Mouse (Mus musculus) limb, embryonic 13.5 days (tissue): ENCODE measurements at regions not wholly inside any gene's neighbourhood (a gene's known extent, or its start where the extent isn't known, plus 50 kb on each side); places are given as distances from the start of the nearest gene placed in this dataset.

ENCODE experiments used
- ATAC-seq: fragments of 200-750 bp; cut with Nextera tagmentation; 2 replicates; pipeline ENCODE4 v1.8.0; 2017; ENCODE audit warnings: low read depth, moderate number of reproducible peaks, moderate TSS enrichment; ENCODE audit not compliant: low FRiP score
- H3K27ac ChIP-seq: fragments of 300-500 bp; sonication (generic); 2 replicates; pipeline ENCODE4 v1.5.1; 2015; ENCODE audit warnings: inconsistent platforms, mild to moderate bottlenecking, moderate library complexity
- H3K27me3 ChIP-seq: fragments of 300-500 bp; sonication (generic); 2 replicates; pipeline ENCODE4 v1.6.1; 2015; ENCODE audit warnings: mild to moderate bottlenecking, inconsistent platforms
- H3K36me3 ChIP-seq: fragments of 300-500 bp; sonication (generic); 2 replicates; pipeline ENCODE4 v1.6.1; 2015; ENCODE audit warnings: inconsistent platforms, mild to moderate bottlenecking, moderate library complexity
- H3K4me1 ChIP-seq: fragments of 300-500 bp; sonication (generic); 2 replicates; pipeline ENCODE4 v1.6.1; 2015; ENCODE audit warnings: inconsistent platforms
- H3K4me2 ChIP-seq: fragments of 300-500 bp; sonication (generic); replicated peaks from 2 replicates; pipeline ENCODE4 v1.6.1; 2015; ENCODE audit warnings: inconsistent platforms, mild to moderate bottlenecking, moderate library complexity
- H3K4me3 ChIP-seq: fragments of 300-500 bp; sonication (generic); 2 replicates; pipeline ENCODE4 v1.5.1; 2015; ENCODE audit warnings: moderate library complexity, mild to moderate bottlenecking, inconsistent platforms
- H3K9ac ChIP-seq: fragments of 300-500 bp; sonication (generic); 2 replicates; pipeline ENCODE4 v1.6.1; 2015; ENCODE audit warnings: mild to moderate bottlenecking, inconsistent platforms
- H3K9me3 ChIP-seq: fragments of 300-500 bp; sonication (generic); 2 replicates; pipeline ENCODE4 v1.6.1; 2016; ENCODE audit warnings: inconsistent platforms
- WGBS: fragments of 180-500 bp; shearing (Covaris S2); methylation state at CpG from one replicate; pipeline ENCODE4 v1.1.7; 2015; 5-methylcytosine and 5-hydroxymethylcytosine counted together

GRCm38 (mm10) chr17:68096982-68097381 lies 93.1 kb upstream of the Arhgap28 start:
- Histone ChIP-seq H3K4me1 (no peaks in the 10 kb centered on the region), H3K4me2 (no peak overlapping the region), H3K27me3 (no peaks in the 10 kb centered on the region), H3K36me3 (no peaks in the 10 kb centered on the region), H3K4me3 (no peak overlapping the region), H3K27ac (no peak overlapping the region), H3K9ac (no peak overlapping the region), H3K9me3 (no peaks in the 10 kb centered on the region)
- ATAC-seq: no peak
- 57% methylated on average over 2 of the region's 2 CpGs for WGBS

- no peaks in the 10 kb centered on the region for H3K4me1 ChIP-seq
- H3K36me3 ChIP-seq: no peaks in the 10 kb centered on the region
- no peak for ATAC-seq
- WGBS: 81% methylated on average over 6 of the region's 6 CpGs
- no peak overlapping the region for H3K4me3 ChIP-seq
- H3K9ac ChIP-seq: no peak overlapping the region
- H3K9me3 ChIP-seq: no peaks in the 10 kb centered on the region
- H3K27ac ChIP-seq: no peak overlapping the region
- H3K27me3 ChIP-seq: no peaks in the 10 kb centered on the region
- H3K4me2 ChIP-seq: no peak overlapping the region
These were observed 93.5 kb upstream of the Arhgap28 start for GRCm38 (mm10) chr17:68097436-68097835.

GRCm38 (mm10) chr17:68100093-68100492 lies 96.2 kb upstream of the Arhgap28 start:
- Histone ChIP-seq H3K27ac (no peak overlapping the region), H3K9me3 (no peaks in the 10 kb centered on the region), H3K4me3 (no peak overlapping the region), H3K27me3 (no peaks in the 10 kb centered on the region), H3K4me2 (no peak overlapping the region), H3K9ac (no peak overlapping the region), H3K4me1 (no peaks in the 10 kb centered on the region), H3K36me3 (no peaks in the 10 kb centered on the region)
- 62% methylated on average over 2 of the region's 2 CpGs for WGBS
- no peak for ATAC-seq

GRCm38 (mm10) chr17:68103346-68103745 lies 99.4 kb upstream of the Arhgap28 start:
- Histone ChIP-seq H3K27ac (no peak overlapping the region), H3K9me3 (no peaks in the 10 kb centered on the region), H3K9ac (no peak overlapping the region), H3K4me3 (no peak overlapping the region), H3K27me3 (no peaks in the 10 kb centered on the region), H3K36me3 (no peaks in the 10 kb centered on the region), H3K4me2 (no peak overlapping the region), H3K4me1 (no peaks in the 10 kb centered on the region)
- ATAC-seq: no peak
- 82% methylated on average over 6 of the region's 6 CpGs for WGBS

GRCm38 (mm10) chr17:68106366-68106765 lies 102.4 kb upstream of the Arhgap28 start:
- Histone ChIP-seq H3K36me3 (no peaks in the 10 kb centered on the region), H3K27me3 (no peaks in the 10 kb centered on the region), H3K4me1 (no peaks in the 10 kb centered on the region), H3K4me3 (no peak overlapping the region), H3K4me2 (no peak overlapping the region), H3K9ac (no peak overlapping the region), H3K9me3 (no peaks in the 10 kb centered on the region), H3K27ac (no peak overlapping the region)
- ATAC-seq: no peak
- WGBS: 80% methylated on average over 8 of the region's 8 CpGs

- Histone ChIP-seq H3K9ac (no peak overlapping the region), H3K9me3 (no peaks in the 10 kb centered on the region), H3K4me2 (no peak overlapping the region), H3K4me1 (peaks cover 12% of the 10 kb centered on the region), H3K4me3 (no peak overlapping the region), H3K27me3 (no peaks in the 10 kb centered on the region), H3K27ac (no peak overlapping the region), H3K36me3 (no peaks in the 10 kb centered on the region)
- 59% methylated on average over 5 of the region's 5 CpGs for WGBS
- ATAC-seq: peak; percentile 33; the same call in 1 of the 2 replicates
These were observed 104.0 kb upstream of the Arhgap28 start for GRCm38 (mm10) chr17:68107875-68108274.

- no peaks in the 10 kb centered on the region for H3K36me3 ChIP-seq
- ATAC-seq: peak; percentile 60; the same call in 1 of the 2 replicates
- peaks cover 24% of the 10 kb centered on the region for H3K4me1 ChIP-seq
- no peak overlapping the region for H3K4me2 ChIP-seq
- no peak overlapping the region for H3K9ac ChIP-seq
- H3K9me3 ChIP-seq: no peaks in the 10 kb centered on the region
- 23% methylated on average over 4 of the region's 4 CpGs for WGBS
- H3K27ac ChIP-seq: peak overlapping the region; percentile 61; the same call in 1 of the 2 replicates
- H3K4me3 ChIP-seq: no peak overlapping the region
- H3K27me3 ChIP-seq: no peaks in the 10 kb centered on the region
These were observed 108.0 kb upstream of the Arhgap28 start for GRCm38 (mm10) chr17:68111834-68112473.

- WGBS: 37% methylated on average over 5 of the region's 5 CpGs
- Histone ChIP-seq H3K9me3 (no peaks in the 10 kb centered on the region), H3K4me2 (no peak overlapping the region), H3K36me3 (no peaks in the 10 kb centered on the region), H3K27me3 (no peaks in the 10 kb centered on the region), H3K9ac (no peak overlapping the region), H3K4me1 (peaks cover 24% of the 10 kb centered on the region), H3K27ac (peak overlapping the region; percentile 61; the same call in 1 of the 2 replicates), H3K4me3 (no peak overlapping the region)
- ATAC-seq: peak; percentile 71
These were observed 108.9 kb upstream of the Arhgap28 start for GRCm38 (mm10) chr17:68112763-68113330.

GRCm38 (mm10) chr17:68115599-68115998 lies 111.7 kb upstream of the Arhgap28 start:
- ATAC-seq: no peak
- Histone ChIP-seq H3K36me3 (no peaks in the 10 kb centered on the region), H3K27ac (no peak overlapping the region), H3K4me2 (no peak overlapping the region), H3K27me3 (no peaks in the 10 kb centered on the region), H3K4me3 (no peak overlapping the region), H3K4me1 (peaks cover 30% of the 10 kb centered on the region), H3K9ac (no peak overlapping the region), H3K9me3 (no peaks in the 10 kb centered on the region)
- 74% methylated on average over 4 of the region's 4 CpGs for WGBS

- H3K27ac ChIP-seq: 0 out of 2 replicates have a peak overlapping the region, but pooled peaks have one; percentile 11
- peaks cover 9% of the 10 kb centered on the region; the same call in 1 of the 2 replicates for H3K4me1 ChIP-seq
- no peak; the same call in 1 of the 2 replicates for ATAC-seq
- no peaks in the 10 kb centered on the region for H3K36me3 ChIP-seq
- no peak overlapping the region for H3K4me2 ChIP-seq
- no peaks in the 10 kb centered on the region for H3K27me3 ChIP-seq
- no peak overlapping the region for H3K4me3 ChIP-seq
- H3K9ac ChIP-seq: no peak overlapping the region
- H3K9me3 ChIP-seq: no peaks in the 10 kb centered on the region
- WGBS: 65% methylated on average over 3 of the region's 3 CpGs
These were observed 115.3 kb upstream of the Arhgap28 start for GRCm38 (mm10) chr17:68119055-68119698.

- Histone ChIP-seq H3K4me3 (no peak overlapping the region), H3K9me3 (no peaks in the 10 kb centered on the region), H3K27me3 (no peaks in the 10 kb centered on the region), H3K36me3 (no peaks in the 10 kb centered on the region), H3K9ac (no peak overlapping the region), H3K27ac (no peak overlapping the region), H3K4me1 (peaks cover 9% of the 10 kb centered on the region; the same call in 1 of the 2 replicates), H3K4me2 (no peak overlapping the region)
- no peak; the same call in 1 of the 2 replicates for ATAC-seq
- WGBS: 80% methylated on average over 5 of the region's 5 CpGs
These were observed 116.3 kb upstream of the Arhgap28 start for GRCm38 (mm10) chr17:68120230-68120629.

GRCm38 (mm10) chr17:68120744-68121143 lies 116.8 kb upstream of the Arhgap28 start:
- 77% methylated on average over 6 of the region's 6 CpGs for WGBS
- Histone ChIP-seq H3K9me3 (no peaks in the 10 kb centered on the region), H3K4me2 (no peak overlapping the region), H3K27ac (no peak overlapping the region), H3K36me3 (no peaks in the 10 kb centered on the region), H3K4me3 (no peak overlapping the region), H3K9ac (no peak overlapping the region), H3K4me1 (peaks cover 6% of the 10 kb centered on the region; the same call in 1 of the 2 replicates), H3K27me3 (no peaks in the 10 kb centered on the region)
- ATAC-seq: no peak
